Mouse (Mus musculus): ENCODE data around the gene Atoh7. TPM values are rescaled to one million over a fixed set of nuclear protein-coding genes. Genes with fewer than 3 reads are reported as not detected.
A peak's percentile ranks its signal among the peaks of the same experiment; 100 is the strongest.

The Atoh7 gene
- total RNA-seq, 2 experiments from 2014 or later, result not detected

- DNase-seq (ENCODE audit: low spot score), result no peak
Observed at GRCm38 (mm10) chr10:63098191-63098590, 1.3 kb upstream of the Atoh7 start.

GRCm38 (mm10) chr10:63099941-63100562, 601 bp downstream of the Atoh7 start:
- DNase-seq (ENCODE audit: low spot score), result no peak

- no peak for DNase-seq (ENCODE audit: low spot score)
Observed at GRCm38 (mm10) chr10:63100657-63101056, 1.2 kb downstream of the Atoh7 start.

GRCm38 (mm10) chr10:63113027-63113604, 13.7 kb downstream of the Atoh7 start:
- no peak for DNase-seq (ENCODE audit: low spot score)

- DNase-seq (ENCODE audit: low spot score), result no peak
Observed at GRCm38 (mm10) chr10:63113716-63114360, 14.4 kb downstream of the Atoh7 start.

GRCm38 (mm10) chr10:63115881-63116280, 16.4 kb downstream of the Atoh7 start:
- no peak for DNase-seq (ENCODE audit: low spot score)

- no peak for DNase-seq (ENCODE audit: low spot score)
Observed at GRCm38 (mm10) chr10:63116376-63116775, 16.9 kb downstream of the Atoh7 start.

- no peak for DNase-seq (ENCODE audit: low spot score)
Observed at GRCm38 (mm10) chr10:63117583-63117982, 18.1 kb downstream of the Atoh7 start.

GRCm38 (mm10) chr10:63119916-63120315, 20.5 kb downstream of the Atoh7 start:
- no peak for DNase-seq (ENCODE audit: low spot score)

- DNase-seq (ENCODE audit: low spot score), result no peak
Observed at GRCm38 (mm10) chr10:63121961-63122360, 22.5 kb downstream of the Atoh7 start.

- DNase-seq (ENCODE audit: low spot score), result no peak
Observed at GRCm38 (mm10) chr10:63122516-63122915, 23.1 kb downstream of the Atoh7 start.

- DNase-seq (ENCODE audit: low spot score), result no peak
Observed at GRCm38 (mm10) chr10:63123141-63123540, 23.7 kb downstream of the Atoh7 start.

GRCm38 (mm10) chr10:63124016-63124415, 24.6 kb downstream of the Atoh7 start:
- DNase-seq (ENCODE audit: low spot score), result no peak

- no peak for DNase-seq (ENCODE audit: low spot score)
Observed at GRCm38 (mm10) chr10:63125343-63125742, 25.9 kb downstream of the Atoh7 start.

- no peak for DNase-seq (ENCODE audit: low spot score)
Observed at GRCm38 (mm10) chr10:63126116-63126515, 26.7 kb downstream of the Atoh7 start.

GRCm38 (mm10) chr10:63127156-63127555, 27.7 kb downstream of the Atoh7 start:
- DNase-seq (ENCODE audit: low spot score), result no peak

GRCm38 (mm10) chr10:63128256-63128655, 28.8 kb downstream of the Atoh7 start:
- peak; percentile 82 for DNase-seq (ENCODE audit: low spot score)

GRCm38 (mm10) chr10:63130500-63130899, 31.0 kb downstream of the Atoh7 start:
- no peak for DNase-seq (ENCODE audit: low spot score)

GRCm38 (mm10) chr10:63132356-63132755, 32.9 kb downstream of the Atoh7 start:
- DNase-seq (ENCODE audit: low spot score), result no peak

GRCm38 (mm10) chr10:63133326-63133725, 33.9 kb downstream of the Atoh7 start:
- DNase-seq (ENCODE audit: low spot score), result no peak

- DNase-seq (ENCODE audit: low spot score), result no peak
Observed at GRCm38 (mm10) chr10:63135680-63136079, 36.2 kb downstream of the Atoh7 start.

GRCm38 (mm10) chr10:63136436-63136835, 37.0 kb downstream of the Atoh7 start:
- DNase-seq (ENCODE audit: low spot score), result no peak

- no peak for DNase-seq (ENCODE audit: low spot score)
Observed at GRCm38 (mm10) chr10:63142660-63143059, 43.2 kb downstream of the Atoh7 start.

All from gastrocnemius, adult 18-20 months (tissue).